Mouse (Mus musculus): ENCODE results near the gene Sufu.

GRCm38 (mm10) chr19:46459889-46460288, 63.2 kb downstream of the Sufu start:
- TF ChIP-seq CTCF (IDR thresholded peaks at IDR 0.05; ENCODE audit: low read depth) (no peak), EP300 (optimal IDR thresholded peaks at IDR 0.05) (no peak)
